Mouse (Mus musculus): Measurements from ENCODE around the gene Tmem242. TPM values are rescaled to one million over a fixed set of nuclear protein-coding genes. Genes with fewer than 3 reads are reported as not detected.

Gene Tmem242
- total and polyA plus RNA-seq, 3 experiments, result 68.9 to 83.1 (median 80.4) TPM

DNA sequence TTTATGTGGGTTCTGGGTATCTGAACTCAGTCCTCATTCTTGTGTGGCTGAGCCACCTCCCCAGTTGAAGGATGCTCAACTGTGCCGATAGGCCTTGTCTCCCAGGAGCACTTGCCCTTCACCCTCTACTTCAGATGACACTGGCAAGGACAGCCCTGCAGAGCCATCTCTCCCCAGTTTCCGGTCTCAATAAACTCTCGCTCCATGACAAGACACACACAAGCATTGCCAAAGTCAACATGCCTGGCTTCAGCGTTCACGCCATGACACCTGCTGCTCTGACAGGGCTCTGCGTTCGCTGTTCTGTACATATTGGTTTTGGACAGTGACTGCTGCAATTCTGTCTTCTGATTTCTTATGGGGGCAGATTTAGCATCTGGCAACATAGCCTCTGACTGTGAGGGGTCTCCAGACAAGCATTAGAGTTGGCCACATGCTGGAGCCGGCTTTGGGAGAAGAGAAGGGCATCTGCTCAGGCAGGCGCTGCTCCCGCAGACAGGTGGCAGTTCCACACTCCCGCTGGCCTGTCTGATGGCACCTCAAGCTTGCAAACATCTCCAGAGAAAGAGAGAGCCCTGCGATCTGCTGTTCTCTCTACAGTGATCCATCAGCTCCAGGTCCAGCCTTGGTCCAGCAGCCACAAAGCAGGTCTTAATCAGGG lies 53.0 kb downstream of the Tmem242 start:
- H3K27me3 ChIP-seq (replicated peaks), result peaks cover 53% of the 10 kb centered on the region
- DNase-seq (ENCODE audit: extremely low read depth), result no peak
- dilution Hi-C loops (cut with MboI; ENCODE audit: extremely low pct_ligation_motif_present, extremely low pct_unique_long_range_greater_than_20kb, low sequenced_read_pairs), result no loop called here

DNA sequence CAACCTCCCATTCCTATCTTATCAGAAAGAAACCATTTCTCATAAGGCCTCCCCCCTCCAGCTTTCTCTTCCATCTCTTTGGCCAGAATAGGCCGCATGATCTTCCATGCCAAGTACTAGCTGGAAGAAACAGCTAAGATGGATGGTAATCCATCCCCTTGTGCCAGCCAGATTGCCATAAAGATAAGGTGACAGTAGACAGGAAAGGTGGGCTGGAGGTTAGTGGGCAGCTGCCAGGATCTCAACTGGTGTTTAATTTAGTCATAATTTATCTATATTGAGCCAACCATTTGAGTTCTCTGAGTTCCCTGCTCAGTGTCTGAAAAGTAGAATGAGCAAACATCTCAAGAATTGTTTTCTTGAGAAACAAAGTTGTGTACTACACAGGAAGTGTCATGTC lies 54.4 kb downstream of the Tmem242 start:
- no peaks in the 10 kb centered on the region for H3K79me2 ChIP-seq (replicated peaks; ENCODE audit: control insufficient read depth, extremely low read depth, insufficient read depth, poor library complexity, severe bottlenecking)
- H3K9ac ChIP-seq (ENCODE audit: insufficient read depth, low read depth), result no peak overlapping the region
- H3K4me3 ChIP-seq (replicated peaks in 1 of 3; ENCODE audit: low read depth in 2 of 3, low read length in 2 of 3, poor library complexity in 1 of 3), result no peak overlapping the region
- H3K4me2 ChIP-seq (ENCODE audit: insufficient read depth, low read depth, poor library complexity, severe bottlenecking), result no peak overlapping the region
- peaks cover 53% of the 10 kb centered on the region for H3K27me3 ChIP-seq (replicated peaks)
- no peaks in the 10 kb centered on the region for H3K4me1 ChIP-seq (ENCODE audit: control insufficient read depth in 1 of 2, insufficient read depth in 2 of 2)
- no peaks in the 10 kb centered on the region for H3K36me3 ChIP-seq (replicated peaks in 1 of 2; ENCODE audit: control insufficient read depth in 1 of 2, insufficient read depth in 1 of 2, low read length in 1 of 2)
- dilution Hi-C loops (cut with MboI; ENCODE audit: extremely low pct_ligation_motif_present, extremely low pct_unique_long_range_greater_than_20kb, low sequenced_read_pairs), result no loop called here
- no peaks in the 10 kb centered on the region for H3K9me3 ChIP-seq (replicated peaks; ENCODE audit: low read length)
- no peak for TF ChIP-seq HCFC1 (IDR thresholded peaks at IDR 0.05; ENCODE audit: low read depth, low read length)
- TF ChIP-seq NRF1 (IDR thresholded peaks at IDR 0.05; ENCODE audit: low read depth, low read length), result no peak
- TF ChIP-seq MEF2A (IDR thresholded peaks at IDR 0.05; ENCODE audit: borderline replicate concordance, low read depth, low read length), result no peak
- TF ChIP-seq ZC3H11A (IDR thresholded peaks at IDR 0.05; ENCODE audit: low read depth, low read length), result no peak
- no peak for TF ChIP-seq ETS1 (conservative IDR thresholded peaks at IDR 0.05; ENCODE audit: low read depth, low read length)
- TF ChIP-seq BHLHE40 (IDR thresholded peaks at IDR 0.05; ENCODE audit: low read depth, low read length), result no peak
- no peak for TF ChIP-seq RAD21 (IDR thresholded peaks at IDR 0.05; ENCODE audit: low read depth, low read length)
- no peak for TF ChIP-seq MYC (IDR thresholded peaks at IDR 0.05; ENCODE audit: low read depth, low read length)
- TF ChIP-seq ZMIZ1 (IDR thresholded peaks at IDR 0.05; ENCODE audit: low read depth, low read length), result no peak
- TF ChIP-seq JUN (IDR thresholded peaks at IDR 0.05; ENCODE audit: insufficient read depth, low read depth, low read length), result no peak
- TF ChIP-seq USF1 (IDR thresholded peaks at IDR 0.05; ENCODE audit: low read depth, low read length), result no peak
- no peak for TF ChIP-seq GABPA (IDR thresholded peaks at IDR 0.05; ENCODE audit: insufficient replicate concordance, low read depth, low read length)
- no peak for TF ChIP-seq CTCF (conservative IDR thresholded peaks at IDR 0.05 in 1 of 2, IDR thresholded peaks at IDR 0.05 in 1 of 2; ENCODE audit: low read depth in 2 of 2, low read length in 2 of 2)
- TF ChIP-seq CHD2 (IDR thresholded peaks at IDR 0.05; ENCODE audit: low read length), result no peak
- no peak for TF ChIP-seq ELF1 (IDR thresholded peaks at IDR 0.05; ENCODE audit: low read depth, low read length)
- H3K27ac ChIP-seq (ENCODE audit: insufficient read depth, low read depth), result no peak overlapping the region
- no peak for DNase-seq (ENCODE audit: extremely low read depth)
- in situ Hi-C loops (cut with MboI; ENCODE audit: low pct_ligation_motif_present, low pct_unique_long_range_greater_than_20kb, low sequenced_read_pairs), result loop anchor here (25.0 kb wide), 1 partner anchor 598 kb away; no protein-coding TSS in a partner anchor

More for the DNA sequence above, 53.0 kb downstream of the Tmem242 start:
- Histone ChIP-seq H3K79me2 (replicated peaks; ENCODE audit: control insufficient read depth, extremely low read depth, insufficient read depth, poor library complexity, severe bottlenecking) (no peaks in the 10 kb centered on the region), H3K4me3 (replicated peaks in 1 of 3; ENCODE audit: low read depth in 2 of 3, low read length in 2 of 3, poor library complexity in 1 of 3) (no peak overlapping the region), H3K9me3 (replicated peaks; ENCODE audit: low read length) (no peaks in the 10 kb centered on the region), H3K9ac (ENCODE audit: insufficient read depth, low read depth) (no peak overlapping the region), H3K27ac (ENCODE audit: insufficient read depth, low read depth) (no peak overlapping the region), H3K4me2 (ENCODE audit: insufficient read depth, low read depth, poor library complexity, severe bottlenecking) (no peak overlapping the region), H3K36me3 (replicated peaks in 1 of 2; ENCODE audit: control insufficient read depth in 1 of 2, insufficient read depth in 1 of 2, low read length in 1 of 2) (no peaks in the 10 kb centered on the region), H3K4me1 (ENCODE audit: control insufficient read depth in 1 of 2, insufficient read depth in 2 of 2) (no peaks in the 10 kb centered on the region)
- in situ Hi-C loops (cut with MboI; ENCODE audit: low pct_ligation_motif_present, low pct_unique_long_range_greater_than_20kb, low sequenced_read_pairs), result loop anchor here (25.0 kb wide), 1 partner anchor 600 kb away; no protein-coding TSS in a partner anchor
- TF ChIP-seq USF2 (conservative IDR thresholded peaks at IDR 0.05; ENCODE audit: low read depth, low read length) (no peak), E2F4 (IDR thresholded peaks at IDR 0.05; ENCODE audit: insufficient replicate concordance, low read depth, low read length) (no peak), ZC3H11A (IDR thresholded peaks at IDR 0.05; ENCODE audit: low read depth, low read length) (no peak), MXI1 (IDR thresholded peaks at IDR 0.05; ENCODE audit: low read depth, low read length) (no peak), POLR2A (IDR thresholded peaks at IDR 0.05; ENCODE audit: low read depth, low read length) (no peak), CHD1 (IDR thresholded peaks at IDR 0.05; ENCODE audit: low read depth, low read length) (no peak), NRF1 (IDR thresholded peaks at IDR 0.05; ENCODE audit: low read depth, low read length) (no peak), USF1 (IDR thresholded peaks at IDR 0.05; ENCODE audit: low read depth, low read length) (no peak), NELFE (IDR thresholded peaks at IDR 0.05; ENCODE audit: low read depth, low read length) (no peak), HCFC1 (IDR thresholded peaks at IDR 0.05; ENCODE audit: low read depth, low read length) (no peak), CHD2 (IDR thresholded peaks at IDR 0.05; ENCODE audit: low read length) (no peak), ETS1 (conservative IDR thresholded peaks at IDR 0.05; ENCODE audit: low read depth, low read length) (no peak), TCF12 (IDR thresholded peaks at IDR 0.05; ENCODE audit: low read depth, low read length) (no peak), SMC3 (IDR thresholded peaks at IDR 0.05; ENCODE audit: low read depth, low read length) (no peak), ZNF384 (IDR thresholded peaks at IDR 0.05; ENCODE audit: low read depth, low read length) (no peak), JUND (conservative IDR thresholded peaks at IDR 0.05; ENCODE audit: low read depth, low read length) (no peak)
